Mouse (Mus musculus) forebrain, embryonic 11.5 days (tissue): ENCODE measurements around the gene Pot1b. TPM values are rescaled to one million over a fixed set of nuclear protein-coding genes. Genes with fewer than 3 reads are reported as not detected.
A peak's percentile ranks its signal among the peaks of the same experiment; 100 is the strongest.

ENCODE experiments used
- ATAC-seq: fragments of 200-750 bp; cut with Nextera tagmentation; replicated peaks from 2 replicates; pipeline ENCODE4 v1.8.0; 2017; ENCODE audit warnings: moderate TSS enrichment; ENCODE audit not compliant: low FRiP score
- DNase-seq: peaks from one replicate; pipeline ENCODE4 v3.0.0-alpha.2; 2017; ENCODE audit warnings: low spot score
- H3K27ac ChIP-seq: fragments of 300-500 bp; sonication (generic); 2 replicates; pipeline ENCODE4 v1.5.1; 2014; ENCODE audit warnings: low read depth, low read length
- H3K27me3 ChIP-seq: fragments of 300-500 bp; sonication (generic); 2 replicates; pipeline ENCODE4 v1.6.1; 2014; ENCODE audit warnings: mild to moderate bottlenecking, low read length, mixed read lengths; ENCODE audit not compliant: control insufficient read depth, insufficient read depth
- H3K36me3 ChIP-seq: fragments of 300-500 bp; sonication (generic); 2 replicates; pipeline ENCODE4 v1.6.1; 2014; ENCODE audit warnings: mild to moderate bottlenecking, low read length, moderate library complexity, mixed read lengths; ENCODE audit not compliant: control insufficient read depth, insufficient read depth
- H3K4me1 ChIP-seq: fragments of 300-500 bp; sonication (generic); replicated peaks from 2 replicates; pipeline ENCODE4 v1.6.1; 2014; ENCODE audit warnings: low read length, mixed read lengths; ENCODE audit not compliant: control insufficient read depth, insufficient read depth
- H3K4me2 ChIP-seq: fragments of 300-500 bp; sonication (generic); 2 replicates; pipeline ENCODE4 v1.6.1; 2014; ENCODE audit warnings: low read depth, mild to moderate bottlenecking, low read length, moderate library complexity, mixed read lengths; ENCODE audit not compliant: severe bottlenecking
- H3K4me3 ChIP-seq: fragments of 300-500 bp; sonication (generic); 2 replicates; pipeline ENCODE4 v1.5.1; 2014; ENCODE audit warnings: low read depth, low read length
- H3K9ac ChIP-seq: fragments of 300-500 bp; sonication (generic); 2 replicates; pipeline ENCODE4 v1.6.1; 2014; ENCODE audit warnings: low read length
- H3K9me3 ChIP-seq: fragments of 300-500 bp; sonication (generic); 2 replicates; pipeline ENCODE4 v1.6.1; 2016; ENCODE audit warnings: low read length, mixed read lengths; ENCODE audit not compliant: control insufficient read depth
- WGBS: fragments of 180-500 bp; shearing (Covaris S2); extraction: QIAGEN DNeasy Blood & Tissue Kit; methylation state at CpG from one replicate; pipeline ENCODE4 v1.1.7; 2014; 5-methylcytosine and 5-hydroxymethylcytosine counted together
- polyA plus RNA-seq: library from polyadenylated mRNA; unstranded; fragments of >200 nt; fragmentation: Nextera tagmentation; extraction: Ambion mirVana; gene quantifications from 2 replicates; pipeline ENCODE4 v1.2.1, GENCODE M21; 2014

Pot1b gene
- polyA plus RNA-seq, result 13.1 and 14.1 TPM in 2 replicates

- WGBS, result under 1% methylated on average over 36 of the region's 37 CpGs
- peak within 1 kb of the TSS; percentile 68 for H3K9ac ChIP-seq
- ATAC-seq, result peak; percentile 99
Observed at GRCm38 (mm10) chr17:55711984-55712811, at the start of gene Pot1b. Gene Pot1b (minus strand): TSS chr17:55712628.

DNA sequence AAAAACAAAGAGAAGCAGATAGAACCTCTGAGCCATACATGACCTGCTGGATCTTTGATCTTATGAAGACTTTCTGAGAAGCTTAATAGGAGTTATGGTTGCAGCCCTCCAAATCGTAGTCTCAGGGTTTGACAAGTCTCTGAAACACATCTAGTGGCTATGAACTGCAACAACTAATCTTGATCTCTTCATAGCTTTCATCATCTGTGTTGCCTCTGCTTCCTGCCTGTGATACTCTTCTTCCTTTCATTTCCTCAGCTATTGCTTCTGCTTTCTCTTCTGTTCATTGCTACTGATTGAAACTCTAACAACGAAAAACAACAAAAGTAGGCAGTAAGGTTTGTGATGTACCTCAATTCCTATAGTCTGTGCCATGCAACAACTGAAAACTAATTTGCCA, 38.7 kb upstream of the Pot1b start:
- no peak for ATAC-seq
- no peak overlapping the region for H3K9ac ChIP-seq

More at GRCm38 (mm10) chr17:55711984-55712811, at the start of gene Pot1b:
- peak within 1 kb of the TSS; percentile 61 for H3K4me2 ChIP-seq
- H3K4me3 ChIP-seq, result peak within 1 kb of the TSS; percentile 64
- DNase-seq, result peak; percentile 99
- no peaks in the 10 kb centered on the region; the same call in 1 of the 2 replicates for H3K36me3 ChIP-seq
- no peaks in the 10 kb centered on the region for H3K27me3 ChIP-seq
- H3K9me3 ChIP-seq, result no peaks in the 10 kb centered on the region
- H3K27ac ChIP-seq, result no peak within 1 kb of the TSS
- no peaks in the 10 kb centered on the region for H3K4me1 ChIP-seq

DNA sequence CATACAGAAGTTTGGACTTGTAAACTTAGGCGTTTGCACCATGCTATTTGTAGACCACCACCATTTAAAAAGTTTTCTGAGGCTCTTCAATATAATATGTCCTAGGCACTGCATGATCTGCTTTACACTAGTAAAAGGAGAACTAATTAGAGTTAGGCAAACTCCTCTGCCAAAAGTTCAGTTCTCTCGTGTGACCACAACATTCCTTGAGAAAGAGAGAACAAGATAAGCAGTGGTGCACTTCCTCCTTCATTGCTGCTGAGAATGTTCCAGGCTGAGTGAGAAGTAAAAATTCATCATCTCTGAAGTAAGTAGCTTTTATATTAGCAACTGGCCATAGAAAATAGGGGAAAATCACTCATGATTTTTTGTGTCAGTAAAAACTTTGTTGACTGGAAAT, 37.4 kb upstream of the Pot1b start, which contains the start of gene Adgre4:
TSS of gene Adgre4 (plus strand) at position 199 of the 400 bp plus-strand sequence.
- Histone ChIP-seq H3K4me3 (no peak within 1 kb of the TSS), H3K9me3 (no peaks in the 10 kb centered on the region), H3K36me3 (no peaks in the 10 kb centered on the region), H3K4me1 (no peaks in the 10 kb centered on the region), H3K27me3 (no peaks in the 10 kb centered on the region), H3K9ac (no peak within 1 kb of the TSS), H3K27ac (no peak within 1 kb of the TSS), H3K4me2 (no peak within 1 kb of the TSS)
- 75% methylated on average over 2 of the region's 2 CpGs for WGBS
- DNase-seq (no peak), ATAC-seq (no peak)

More for the DNA sequence above, 38.7 kb upstream of the Pot1b start:
- WGBS, result 81% methylated on average over 2 of the region's 2 CpGs
- Histone ChIP-seq H3K36me3 (no peaks in the 10 kb centered on the region), H3K27ac (no peak overlapping the region), H3K4me3 (no peak overlapping the region), H3K9me3 (no peaks in the 10 kb centered on the region), H3K27me3 (no peaks in the 10 kb centered on the region), H3K4me1 (no peaks in the 10 kb centered on the region), H3K4me2 (no peak overlapping the region)
- no peak for DNase-seq

- 87% methylated on average over 1 of the region's 1 CpGs for WGBS
- no peaks in the 10 kb centered on the region for H3K36me3 ChIP-seq
- no peaks in the 10 kb centered on the region for H3K4me1 ChIP-seq
- no peaks in the 10 kb centered on the region for H3K27me3 ChIP-seq
- H3K27ac ChIP-seq, result no peak overlapping the region
- no peak overlapping the region for H3K4me3 ChIP-seq
- DNase-seq (no peak), ATAC-seq (no peak)
- no peak overlapping the region for H3K9ac ChIP-seq
- no peaks in the 10 kb centered on the region for H3K9me3 ChIP-seq
- no peak overlapping the region for H3K4me2 ChIP-seq
Observed at GRCm38 (mm10) chr17:55736675-55737074, 24.2 kb upstream of the Pot1b start.

- Histone ChIP-seq H3K4me2 (no peak overlapping the region), H3K9me3 (no peaks in the 10 kb centered on the region), H3K36me3 (no peaks in the 10 kb centered on the region), H3K4me1 (no peaks in the 10 kb centered on the region), H3K27me3 (no peaks in the 10 kb centered on the region), H3K27ac (no peak overlapping the region), H3K9ac (no peak overlapping the region), H3K4me3 (no peak overlapping the region)
- DNase-seq (no peak), ATAC-seq (no peak)
- WGBS, result 85% methylated on average over 2 of the region's 2 CpGs
Observed at GRCm38 (mm10) chr17:55726193-55726592, 13.8 kb upstream of the Pot1b start.

DNA sequence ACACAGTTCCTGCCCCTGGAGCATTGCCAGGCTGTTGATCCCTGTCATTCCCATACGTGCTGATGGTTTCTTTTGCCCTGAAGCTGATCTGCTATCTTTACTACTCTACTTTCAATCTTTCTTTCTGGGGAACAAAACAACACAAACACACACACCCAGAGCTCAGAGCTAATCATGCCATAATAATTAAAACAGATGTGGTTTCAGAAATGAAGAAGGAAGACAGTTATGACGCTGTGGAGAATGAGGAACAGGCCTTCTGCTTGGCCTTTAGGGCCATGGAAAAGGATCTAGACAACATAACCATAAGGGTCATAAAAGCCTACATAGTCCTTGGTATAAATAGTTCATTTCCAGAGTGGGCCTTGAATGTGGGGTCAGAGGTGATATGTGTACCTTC, 9.8 kb upstream of the Pot1b start:
- ATAC-seq, result no peak
- no peak overlapping the region for H3K27ac ChIP-seq
- H3K27me3 ChIP-seq, result no peaks in the 10 kb centered on the region
- H3K36me3 ChIP-seq, result no peaks in the 10 kb centered on the region
- no peak for DNase-seq
- H3K4me2 ChIP-seq, result no peak overlapping the region
- H3K9ac ChIP-seq, result no peak overlapping the region
- H3K9me3 ChIP-seq, result no peaks in the 10 kb centered on the region
- 87% methylated on average over 2 of the region's 2 CpGs for WGBS
- H3K4me1 ChIP-seq, result no peaks in the 10 kb centered on the region
- no peak overlapping the region for H3K4me3 ChIP-seq

- Histone ChIP-seq H3K4me3 (no peak overlapping the region), H3K9ac (no peak overlapping the region), H3K9me3 (no peaks in the 10 kb centered on the region), H3K4me1 (no peaks in the 10 kb centered on the region), H3K27me3 (no peaks in the 10 kb centered on the region), H3K27ac (no peak overlapping the region), H3K4me2 (no peak overlapping the region), H3K36me3 (no peaks in the 10 kb centered on the region)
- WGBS, result 79% methylated on average over 1 of the region's 1 CpGs
- DNase-seq (no peak), ATAC-seq (no peak)
Observed at GRCm38 (mm10) chr17:55721270-55721669, 8.8 kb upstream of the Pot1b start.

DNA sequence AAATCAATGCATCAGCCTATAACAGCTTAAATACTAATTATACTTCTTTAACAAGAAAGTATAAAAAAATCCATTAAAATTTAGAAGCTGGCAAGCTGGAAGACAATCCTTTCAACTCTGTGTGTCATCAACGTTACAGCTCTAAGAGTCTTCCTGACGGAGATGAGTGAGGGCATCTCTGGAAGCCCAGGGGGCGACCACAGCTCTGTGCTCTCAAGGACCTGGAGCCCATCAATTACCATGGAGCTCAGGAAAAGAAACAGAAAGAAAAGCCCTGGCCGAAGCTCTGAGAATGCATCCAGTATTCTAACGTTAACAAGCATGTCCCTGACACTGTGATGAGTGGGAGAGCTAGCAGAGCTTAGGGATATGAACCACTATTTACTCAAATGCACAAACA, 9.6 kb downstream of the Pot1b start:
- WGBS, result 86% methylated on average over 5 of the region's 5 CpGs
- Histone ChIP-seq H3K27ac (no peak overlapping the region), H3K4me2 (no peak overlapping the region), H3K4me1 (no peaks in the 10 kb centered on the region), H3K4me3 (no peak overlapping the region), H3K27me3 (no peaks in the 10 kb centered on the region), H3K9ac (no peak overlapping the region), H3K9me3 (no peaks in the 10 kb centered on the region), H3K36me3 (no peaks in the 10 kb centered on the region)
- DNase-seq (no peak), ATAC-seq (0 out of 2 replicates have a peak, but pooled peaks have one; percentile 24)
